Mouse (Mus musculus): ENCODE results near the gene Mfsd4b3. TPM values are rescaled to one million over a fixed set of nuclear protein-coding genes. Genes with fewer than 3 reads are reported as not detected.

Gene Mfsd4b3
- polyA plus RNA-seq, 1 experiment from 2014 or later, result 0.21 TPM

DNA sequence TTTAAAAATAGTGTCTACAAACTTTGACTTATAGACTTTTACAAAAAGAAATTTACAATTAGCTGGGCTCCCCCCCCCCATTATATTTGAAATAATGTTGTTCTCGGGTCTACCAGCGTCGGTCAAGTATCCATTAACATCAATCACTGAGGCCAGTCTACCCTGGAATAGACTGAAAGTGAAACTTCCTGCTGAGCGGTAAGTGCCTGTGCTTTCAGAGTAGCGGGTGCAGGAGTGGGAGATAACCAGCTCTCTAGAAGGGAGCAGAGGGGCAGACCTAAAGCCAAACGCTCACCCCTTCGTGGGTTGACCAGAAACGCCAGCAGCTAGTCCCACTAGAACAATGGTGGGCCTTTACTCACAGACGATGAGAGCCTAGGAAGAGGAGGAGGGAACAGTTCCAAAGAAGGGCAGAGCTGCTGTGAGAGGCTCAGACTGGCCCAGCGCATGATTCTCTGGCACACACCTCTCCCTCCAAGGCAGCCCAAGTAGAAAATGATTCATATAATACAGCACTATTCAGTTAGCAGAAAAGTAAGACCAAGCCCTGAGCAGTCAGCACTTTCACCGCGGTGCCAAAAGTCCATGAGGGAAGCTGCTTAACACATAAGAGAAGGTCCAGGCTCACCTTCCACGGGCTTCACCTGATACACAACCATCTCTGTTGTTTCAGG lies 51.0 kb downstream of the Mfsd4b3 start:
- Histone ChIP-seq H3K27me3 (ENCODE audit: control insufficient read depth, insufficient read depth, low read length) (no peaks in the 10 kb centered on the region), H3K9ac (ENCODE audit: low read length) (no peak overlapping the region), H3K4me1 (ENCODE audit: control insufficient read depth, insufficient read depth, low read length) (no peaks in the 10 kb centered on the region), H3K27ac (replicated peaks; ENCODE audit: low read depth, low read length) (no peak overlapping the region), H3K9me3 (ENCODE audit: control insufficient read depth, low read length) (no peaks in the 10 kb centered on the region), H3K4me2 (ENCODE audit: low read depth, severe bottlenecking) (no peak overlapping the region), H3K36me3 (ENCODE audit: control insufficient read depth, insufficient read depth, low read length) (no peaks in the 10 kb centered on the region), H3K4me3 (ENCODE audit: low read depth, low read length) (no peak overlapping the region)
- no peak for ATAC-seq (ENCODE audit: insufficient number of reproducible peaks, low FRiP score, low TSS enrichment, low read depth)
- 75% methylated on average over 13 of the region's 13 CpGs for WGBS
- no peak for DNase-seq (ENCODE audit: low spot score)

DNA sequence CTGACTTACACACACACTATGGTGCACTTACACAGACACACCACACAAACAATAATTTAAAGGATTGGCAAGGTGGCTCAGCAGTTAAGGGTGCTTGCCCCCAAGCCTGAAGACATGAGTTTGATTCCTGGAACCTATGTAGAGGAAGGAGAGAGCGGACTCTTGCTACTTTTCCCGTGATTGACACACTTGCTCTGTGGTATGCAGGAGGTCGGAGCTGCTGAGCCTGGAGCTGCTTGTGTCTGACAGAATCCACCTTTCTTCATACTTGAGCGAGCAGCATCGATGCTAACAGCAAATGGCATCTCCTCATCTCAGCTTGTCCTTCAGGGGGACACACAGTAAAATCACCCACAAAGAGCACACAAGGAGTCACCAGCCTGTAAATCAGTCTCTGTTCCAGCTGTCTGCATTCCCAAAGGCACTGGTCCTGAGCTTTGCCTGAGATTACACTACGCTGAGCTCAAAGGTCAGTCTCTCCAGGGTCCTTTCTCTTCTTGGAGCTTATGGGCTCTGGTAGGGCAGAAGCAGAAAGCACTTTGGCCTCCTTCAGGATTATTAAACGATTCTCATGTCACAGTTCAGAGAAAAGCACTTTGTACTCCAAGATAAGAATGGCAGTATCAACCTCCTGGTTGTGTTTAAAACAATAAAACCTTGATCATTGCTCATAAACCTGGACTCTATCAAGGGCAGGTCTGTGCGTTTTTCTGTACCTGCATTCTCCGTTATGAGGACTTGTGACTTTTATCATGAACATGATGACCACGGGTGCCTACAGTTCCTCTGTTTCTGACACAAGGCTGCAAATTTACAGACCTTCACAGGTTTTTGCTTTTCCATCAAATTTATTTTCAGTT lies 52.9 kb downstream of the Mfsd4b3 start:
- WGBS, result 81% methylated on average over 10 of the region's 10 CpGs
- no peak overlapping the region for H3K4me3 ChIP-seq (ENCODE audit: low read depth, low read length)
- no peaks in the 10 kb centered on the region for H3K9me3 ChIP-seq (ENCODE audit: control insufficient read depth, low read length)
- ATAC-seq (ENCODE audit: insufficient number of reproducible peaks, low FRiP score, low TSS enrichment, low read depth) (no peak), DNase-seq (ENCODE audit: low spot score) (no peak)
- H3K27me3 ChIP-seq (ENCODE audit: control insufficient read depth, insufficient read depth, low read length), result no peaks in the 10 kb centered on the region
- H3K9ac ChIP-seq (ENCODE audit: low read length), result no peak overlapping the region
- H3K4me1 ChIP-seq (ENCODE audit: control insufficient read depth, insufficient read depth, low read length), result no peaks in the 10 kb centered on the region
- no peak overlapping the region for H3K4me2 ChIP-seq (ENCODE audit: low read depth, severe bottlenecking)
- H3K27ac ChIP-seq (replicated peaks; ENCODE audit: low read depth, low read length), result no peak overlapping the region
- no peaks in the 10 kb centered on the region for H3K36me3 ChIP-seq (ENCODE audit: control insufficient read depth, insufficient read depth, low read length)

DNA sequence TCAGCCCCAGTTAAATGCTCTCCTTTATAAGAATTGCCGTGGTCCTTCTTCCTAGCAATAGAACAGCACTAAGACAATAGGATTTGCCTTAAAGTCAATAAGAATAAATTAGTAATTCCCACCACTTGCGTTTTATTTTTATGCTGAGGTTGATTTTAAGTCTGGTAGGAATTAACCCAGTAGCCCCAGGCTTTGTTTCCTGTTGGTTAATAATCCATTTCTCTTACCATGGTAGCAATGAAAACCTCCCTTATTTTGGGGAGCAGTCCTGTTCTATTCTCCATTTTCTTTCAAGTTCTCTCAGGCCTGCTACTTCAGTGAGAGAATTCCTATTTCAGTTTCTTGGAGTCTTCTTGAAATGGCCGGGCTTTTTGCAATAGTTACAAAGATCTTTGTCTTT lies 55.8 kb downstream of the Mfsd4b3 start:
- no peak overlapping the region for H3K27ac ChIP-seq (replicated peaks; ENCODE audit: low read depth, low read length)
- H3K27me3 ChIP-seq (ENCODE audit: control insufficient read depth, insufficient read depth, low read length), result no peaks in the 10 kb centered on the region
- no peaks in the 10 kb centered on the region for H3K4me1 ChIP-seq (ENCODE audit: control insufficient read depth, insufficient read depth, low read length)
- no peak overlapping the region for H3K9ac ChIP-seq (ENCODE audit: low read length)
- no peaks in the 10 kb centered on the region for H3K36me3 ChIP-seq (ENCODE audit: control insufficient read depth, insufficient read depth, low read length)
- H3K4me2 ChIP-seq (ENCODE audit: low read depth, severe bottlenecking), result no peak overlapping the region
- no peaks in the 10 kb centered on the region for H3K9me3 ChIP-seq (ENCODE audit: control insufficient read depth, low read length)
- H3K4me3 ChIP-seq (ENCODE audit: low read depth, low read length), result no peak overlapping the region
- no peak for DNase-seq (ENCODE audit: low spot score)
- 69% methylated on average over 3 of the region's 3 CpGs for WGBS
- no peak for ATAC-seq (ENCODE audit: insufficient number of reproducible peaks, low FRiP score, low TSS enrichment, low read depth)

DNA sequence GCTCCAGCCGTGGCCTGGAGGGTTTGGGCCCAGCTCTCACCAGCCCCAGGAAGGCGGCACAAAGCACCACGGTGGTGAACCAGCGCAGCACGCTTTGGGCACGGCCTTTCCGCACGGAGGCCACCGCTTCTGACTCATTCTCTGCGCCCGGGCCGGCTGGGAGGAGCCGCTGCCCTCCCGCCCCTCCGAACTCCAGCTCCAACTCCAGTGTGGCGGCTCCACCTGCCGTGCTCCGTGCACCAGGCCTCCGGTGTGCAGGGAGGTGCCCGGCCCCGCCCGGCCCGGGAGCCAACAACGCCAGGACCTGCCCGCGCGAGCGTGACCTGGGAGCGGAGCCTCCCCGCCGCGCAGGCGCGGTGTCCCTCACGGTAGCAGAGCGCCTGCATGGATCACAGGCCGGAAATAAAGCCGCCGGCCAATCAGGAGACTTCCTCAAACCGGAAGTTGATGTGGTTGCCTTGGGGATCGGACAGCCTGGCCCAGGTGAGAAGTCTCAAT lies 61.0 kb downstream of the Mfsd4b3 start, which contains the start of gene Mfsd4b4:
Gene Mfsd4b4, minus strand, starts transcription at position 365 of the 498 bp plus-strand sequence.
- H3K9me3 ChIP-seq (ENCODE audit: control insufficient read depth, low read length), result no peaks in the 10 kb centered on the region
- peak within 1 kb of the TSS; percentile 92 for H3K9ac ChIP-seq (ENCODE audit: low read length)
- no peaks in the 10 kb centered on the region for H3K4me1 ChIP-seq (ENCODE audit: control insufficient read depth, insufficient read depth, low read length)
- peak within 1 kb of the TSS; percentile 87 for H3K4me2 ChIP-seq (ENCODE audit: low read depth, severe bottlenecking)
- DNase-seq (ENCODE audit: low spot score), result peak; percentile 91
- no peaks in the 10 kb centered on the region for H3K36me3 ChIP-seq (ENCODE audit: control insufficient read depth, insufficient read depth, low read length)
- peak; percentile 95 for ATAC-seq (ENCODE audit: insufficient number of reproducible peaks, low FRiP score, low TSS enrichment, low read depth)
- H3K27ac ChIP-seq (replicated peaks; ENCODE audit: low read depth, low read length), result peak within 1 kb of the TSS; percentile 63; the same call in 1 of the 2 replicates
- H3K4me3 ChIP-seq (ENCODE audit: low read depth, low read length), result peak within 1 kb of the TSS; percentile 64
- WGBS, result under 1% methylated on average over 41 of the region's 41 CpGs
- H3K27me3 ChIP-seq (ENCODE audit: control insufficient read depth, insufficient read depth, low read length), result no peaks in the 10 kb centered on the region

Other genes with a start within 250 kb of the Mfsd4b3 start
- 17.0 and 17.4 TPM in 2 replicates for gene Rev3l, start 228.0 kb downstream of the Mfsd4b3 start, polyA plus RNA-seq (2014; fragmentation: Nextera tagmentation; extraction: Ambion mirVana)
- gene Mfsd4b4, start 60.9 kb downstream of the Mfsd4b3 start, polyA plus RNA-seq (2014; fragmentation: Nextera tagmentation; extraction: Ambion mirVana), result 4.9 and 5.3 TPM in 2 replicates
- not detected in 2 replicates for gene Mfsd4b2, start 33.2 kb downstream of the Mfsd4b3 start, polyA plus RNA-seq (2014; fragmentation: Nextera tagmentation; extraction: Ambion mirVana)
- gene Mfsd4b5, start 26.5 kb upstream of the Mfsd4b3 start, polyA plus RNA-seq (2014; fragmentation: Nextera tagmentation; extraction: Ambion mirVana), result 0.08 and 0.09 TPM in 2 replicates
- 0.23 and 0.44 TPM in 2 replicates for gene Mfsd4b1, start 65.1 kb upstream of the Mfsd4b3 start, polyA plus RNA-seq (2014; fragmentation: Nextera tagmentation; extraction: Ambion mirVana)
- 11.0 and 11.2 TPM in 2 replicates for gene Slc16a10, start 182.1 kb upstream of the Mfsd4b3 start, polyA plus RNA-seq (2014; fragmentation: Nextera tagmentation; extraction: Ambion mirVana)

Measured in limb, embryonic 11.5 days (tissue).